Mouse (Mus musculus) heart, adult 9 months (tissue): ENCODE measurements around the gene BC029722.
A peak's percentile ranks its signal among the peaks of the same experiment; 100 is the strongest.

ENCODE experiments used
- DNase-seq, 2 experiments: peaks; one replicate each; pipeline ENCODE4 v3.0.0; 2022; ENCODE audit warnings: low spot score in 2 of 2

The BC029722 gene

DNA sequence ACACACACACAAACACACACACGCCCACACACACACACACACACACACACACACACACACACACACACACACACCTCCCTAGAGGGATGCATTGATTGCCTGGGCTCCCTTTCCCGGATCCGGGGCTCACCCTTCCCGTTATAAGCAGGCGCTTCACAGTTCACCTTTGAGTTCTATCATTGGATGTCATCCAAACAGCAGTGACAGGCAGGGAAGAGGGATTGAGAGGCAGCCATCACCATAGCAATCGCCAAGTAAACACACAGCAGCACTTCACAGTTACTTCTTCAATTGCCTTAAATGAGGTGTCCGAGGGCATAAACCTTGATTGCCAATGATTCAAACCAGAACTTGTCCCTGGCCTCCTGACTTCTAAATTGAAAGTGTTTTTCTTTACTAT, 40.2 kb downstream of the BC029722 start:
- no peak for DNase-seq

DNA sequence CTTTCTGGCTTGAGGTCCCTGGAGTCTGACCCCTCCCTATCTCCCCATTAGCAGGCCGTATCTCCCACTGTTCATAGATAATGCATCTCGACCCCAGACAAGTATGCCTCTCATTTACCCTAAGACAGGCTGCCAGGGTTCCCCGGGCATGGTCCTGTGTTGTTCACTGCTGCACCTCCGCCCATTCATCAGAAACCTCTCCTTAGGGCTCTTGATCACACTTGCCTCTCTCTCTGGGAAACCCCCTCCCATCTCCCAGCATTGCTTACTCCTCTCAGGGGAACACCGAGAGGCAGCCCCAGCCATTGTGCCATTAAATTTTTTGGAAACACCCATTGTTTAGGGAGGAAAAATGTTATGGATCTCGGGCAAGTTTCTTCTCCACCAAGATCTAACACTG, 41.2 kb downstream of the BC029722 start:
- DNase-seq = no peak

DNA sequence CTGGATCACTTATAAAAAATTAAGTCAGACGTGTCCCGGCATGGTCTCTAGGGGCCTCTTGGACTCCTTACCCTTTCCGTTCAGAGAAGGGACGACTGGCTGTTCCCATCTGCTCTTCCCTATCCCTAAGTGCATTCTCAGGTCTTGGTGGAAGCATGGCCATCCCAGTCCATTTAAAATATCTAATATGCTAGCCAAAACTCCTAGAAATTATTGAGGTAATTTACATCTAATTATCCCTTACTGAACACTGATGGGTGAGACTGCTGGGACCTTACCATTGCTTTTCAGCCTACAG, 41.6 kb downstream of the BC029722 start:
- DNase-seq = no peak

DNA sequence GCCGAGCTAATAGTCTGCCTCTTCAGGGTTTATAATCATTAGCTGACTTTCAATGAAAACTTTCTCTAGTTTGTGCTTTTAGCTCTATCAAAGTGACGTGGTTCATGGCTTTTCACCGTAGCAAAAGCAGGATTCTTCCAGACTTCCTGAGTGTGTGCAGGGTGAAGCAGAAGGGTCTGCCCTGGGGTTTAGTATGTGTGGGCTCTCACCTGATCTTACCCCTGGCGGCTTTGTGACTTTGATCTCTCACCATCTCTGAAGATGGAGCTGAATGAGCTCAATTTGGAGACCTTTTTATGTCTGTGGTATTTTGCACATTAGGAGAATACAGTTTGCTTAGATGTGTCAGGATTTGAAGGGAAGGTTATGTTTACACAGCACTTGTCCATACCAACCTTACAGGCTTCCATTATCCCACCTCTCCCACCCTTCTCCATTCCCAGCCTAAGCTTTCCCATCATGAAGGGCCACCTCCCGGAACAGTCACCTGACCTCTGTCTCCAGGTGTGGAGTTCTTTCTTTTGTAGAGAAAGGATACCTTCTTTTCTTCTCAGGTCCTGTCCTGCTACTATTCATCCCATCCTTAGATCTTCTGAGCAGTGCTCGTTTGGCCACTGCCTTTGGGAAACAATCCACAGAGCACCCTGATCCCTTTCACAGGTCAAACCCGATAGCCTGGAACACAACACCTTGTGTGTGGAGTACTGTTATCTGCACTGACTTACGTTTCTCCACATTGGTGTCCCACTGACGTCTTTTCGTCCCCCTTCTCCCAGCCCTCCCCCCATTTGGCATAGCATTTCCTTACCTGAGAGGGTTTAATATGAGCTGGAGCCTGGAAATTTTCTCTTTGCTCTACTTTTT, 42.2 kb downstream of the BC029722 start:
- no peak for DNase-seq

DNA sequence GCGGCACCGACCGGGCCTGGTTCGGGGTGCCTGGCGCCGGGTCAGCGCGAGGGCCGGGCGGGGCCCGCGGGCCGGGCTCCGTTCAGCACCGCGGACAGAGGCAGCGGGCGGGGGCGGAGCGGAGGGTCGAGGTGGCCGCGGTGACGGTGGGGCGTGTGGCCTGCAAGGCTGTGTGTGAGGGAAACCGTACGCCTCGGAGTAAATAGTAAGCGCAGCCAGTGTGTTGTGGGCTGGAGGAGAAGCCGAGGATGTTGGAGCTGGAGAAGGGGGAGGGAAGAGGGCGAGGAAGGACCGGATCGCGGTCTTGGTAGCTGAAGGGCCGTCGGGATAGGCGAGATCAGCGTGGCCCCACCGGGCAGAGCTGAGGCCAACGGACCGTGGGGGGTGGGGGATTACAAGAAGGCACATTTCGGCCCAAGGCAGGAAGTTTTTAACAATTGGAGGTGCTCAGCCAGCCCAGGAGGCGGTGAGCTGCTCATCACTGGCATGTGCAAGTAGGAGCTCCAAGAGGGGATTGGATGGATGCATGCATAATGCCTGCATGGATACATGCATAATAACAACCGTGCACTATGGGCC, 43.5 kb downstream of the BC029722 start:
- DNase-seq = peak in 1 of 2 experiments; percentile 7

DNA sequence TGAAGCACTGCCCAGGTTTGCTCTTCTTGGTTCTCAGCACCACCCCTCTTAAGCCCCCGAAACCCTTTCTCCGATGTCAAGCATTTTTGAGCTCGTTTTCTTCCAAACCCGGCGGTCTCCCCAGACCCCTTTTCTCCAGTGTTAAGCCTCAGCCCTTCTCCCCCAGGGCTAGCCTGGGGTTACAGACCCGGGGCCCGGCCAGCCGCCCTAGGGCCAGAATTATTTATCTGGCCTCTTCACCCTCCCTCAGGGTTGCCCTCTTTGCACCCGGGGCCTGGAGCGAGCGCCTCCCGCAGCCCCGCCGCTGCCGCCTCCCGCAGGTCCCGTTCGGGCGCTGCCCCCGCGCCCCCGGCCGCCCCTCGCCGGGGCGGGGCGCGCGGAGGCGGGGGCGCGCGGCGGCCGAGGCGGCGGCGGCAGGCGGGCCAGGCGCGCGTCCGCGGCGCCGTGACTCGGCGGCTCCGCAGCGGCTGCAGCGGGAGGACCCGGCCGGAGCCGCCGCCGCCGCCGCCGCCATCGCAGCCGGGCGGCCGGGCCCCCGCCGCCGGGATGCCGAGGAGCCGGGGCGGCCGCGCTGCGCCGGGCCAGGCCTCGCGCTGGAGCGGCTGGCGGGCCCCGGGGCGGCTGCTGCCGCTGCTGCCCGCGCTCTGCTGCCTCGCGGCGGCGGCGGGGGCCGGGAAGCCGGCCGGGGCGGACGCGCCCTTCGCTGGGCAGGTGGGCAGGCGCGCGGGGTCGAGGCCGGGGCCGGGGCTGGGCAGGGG, 44.1 kb downstream of the BC029722 start, which contains the start of gene Mmp24:
TSS of gene Mmp24 (plus strand) at position 416 of the 758 bp plus-strand sequence.
- DNase-seq = no peak

DNA sequence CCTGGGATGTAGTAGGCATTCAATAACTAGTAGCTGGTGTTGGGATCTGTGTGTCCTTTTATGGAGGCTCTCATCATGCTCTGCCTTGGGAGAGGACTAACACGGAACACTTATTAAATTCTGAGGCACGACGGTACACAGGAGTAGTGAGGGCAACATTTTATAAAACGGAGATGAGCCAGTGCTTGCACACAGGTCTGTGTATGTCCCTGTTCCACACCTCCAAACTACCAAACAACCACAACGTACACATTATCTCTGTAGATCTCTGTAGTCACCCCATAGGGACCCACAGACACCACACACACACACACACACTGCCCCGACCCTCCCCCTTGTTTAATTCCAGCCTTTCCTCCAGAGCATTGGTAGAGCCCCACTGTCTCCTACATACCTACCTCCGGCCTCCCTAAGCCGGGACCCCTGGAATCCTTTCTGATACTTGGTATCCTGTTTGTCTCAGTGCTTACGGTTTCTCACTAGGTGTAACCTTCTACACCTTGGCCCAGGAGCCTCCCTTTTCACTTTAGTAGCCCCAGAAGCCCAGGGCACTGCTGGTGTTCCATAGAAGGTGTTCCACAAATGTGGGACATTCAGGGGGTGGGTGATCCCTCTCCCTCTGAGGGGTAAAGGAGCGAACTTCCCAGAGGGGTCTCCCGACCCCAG, 44.8 kb downstream of the BC029722 start:
- DNase-seq = no peak

DNA sequence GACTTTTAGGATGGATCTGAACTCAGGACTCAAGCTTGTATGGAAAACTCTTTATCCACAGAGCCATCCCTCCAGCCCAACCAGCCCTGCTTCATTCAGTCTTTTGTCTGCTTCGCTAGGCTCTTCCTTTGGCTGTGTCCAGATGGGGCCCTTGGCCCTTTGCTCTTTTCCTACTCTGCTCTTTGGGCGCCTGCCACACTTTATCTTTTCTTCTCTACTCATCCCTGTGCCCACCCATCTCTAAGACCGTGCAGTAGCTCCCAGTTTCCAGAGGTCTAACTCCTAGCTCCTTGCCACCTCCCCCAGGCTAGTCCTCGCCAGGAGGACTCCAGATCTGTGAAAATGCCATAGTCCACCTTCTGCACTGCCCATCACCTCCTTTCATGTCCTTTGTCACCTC, 45.6 kb downstream of the BC029722 start:
- DNase-seq = no peak
